Mouse (Mus musculus) lung, postnatal 25 days (tissue): Measurements from ENCODE around the gene Gm3033.
"Not testable (repeated sequence)": the region's sequence is repeated elsewhere in the genome, so short reads cannot be mapped to it uniquely, and the experiment has no call there.

ENCODE experiments used
- DNase-seq: peaks from one replicate; pipeline ENCODE4 v3.0.0; 2022; ENCODE audit warnings: low spot score

The Gm3033 gene

DNA sequence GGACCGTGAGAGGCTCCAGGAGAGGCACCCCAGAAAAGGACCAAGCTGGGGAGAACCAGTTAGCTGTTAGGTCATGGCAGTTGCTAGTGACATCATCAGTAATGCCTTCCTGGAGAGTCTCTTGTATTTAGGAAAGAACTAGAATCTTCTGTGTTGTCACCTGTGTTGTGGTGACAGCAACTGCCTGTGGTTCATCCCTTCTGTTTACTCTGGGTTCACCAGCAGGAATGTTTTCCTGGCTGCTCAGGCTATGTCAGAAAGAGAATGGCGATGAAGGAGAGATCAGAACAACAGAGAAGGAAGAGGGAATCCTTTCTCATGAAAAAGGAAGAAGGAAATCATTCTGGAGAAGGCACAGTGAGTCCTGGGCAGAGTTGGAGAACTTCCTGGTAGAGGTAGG is at the start of gene Gm3033:
TSS of gene Gm3033 (plus strand) at position 301 of the 400 bp plus-strand sequence.
- not testable (repeated sequence) for DNase-seq

DNA sequence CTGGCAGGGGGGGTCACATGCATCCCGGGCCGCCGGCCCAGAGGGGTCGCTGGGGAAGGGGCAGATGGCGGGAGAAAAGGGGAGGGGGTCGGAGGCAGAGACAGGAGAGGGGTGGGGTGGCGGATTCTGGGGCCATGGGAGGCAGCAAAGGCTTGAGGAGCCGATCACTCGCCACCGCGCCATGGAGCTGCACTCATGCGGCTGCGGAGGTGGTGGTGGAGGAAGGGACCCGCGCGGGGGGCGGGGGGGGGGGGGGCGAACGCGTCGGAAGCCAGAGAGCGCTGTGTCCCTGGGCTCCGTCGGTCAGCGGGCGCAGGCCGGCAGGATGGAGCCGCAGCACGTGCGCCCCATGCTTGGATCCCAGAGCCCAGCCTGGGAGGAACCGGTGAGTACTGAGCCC is 36.3 kb upstream of the Gm3033 start, which contains the start of gene Gm3002:
TSS of gene Gm3002 (plus strand) at position 301 of the 400 bp plus-strand sequence.
- not testable (repeated sequence) for DNase-seq

DNA sequence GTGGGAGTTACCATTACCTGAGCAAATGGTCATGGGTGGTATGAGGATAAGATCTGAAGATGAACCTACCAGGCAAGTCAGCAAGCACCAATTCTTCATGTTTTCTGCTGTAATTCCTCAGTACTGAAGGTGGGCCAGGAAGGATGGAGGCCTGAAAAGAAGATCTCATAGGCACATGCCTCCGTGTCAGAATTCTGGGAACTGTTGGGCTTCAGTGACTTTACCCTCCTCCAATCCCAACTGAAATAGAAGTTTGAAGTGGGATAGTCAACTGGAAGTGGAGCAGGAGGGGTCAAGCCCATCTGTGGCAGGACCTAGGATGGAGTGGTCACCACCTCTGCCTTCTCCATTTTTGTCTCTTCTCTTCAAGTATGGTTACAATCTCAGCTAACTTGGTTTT is 37.8 kb downstream of the Gm3033 start, which contains the start of gene Gm2916:
TSS of gene Gm2916 (plus strand) at position 301 of the 400 bp plus-strand sequence.
- not testable (repeated sequence) for DNase-seq
